Mouse (Mus musculus): Measurements from ENCODE around the gene Gm3327. TPM values are rescaled to one million over a fixed set of nuclear protein-coding genes. Genes with fewer than 3 reads are reported as not detected.

Gm3327 gene
- not detected for polyA plus RNA-seq (2014; fragmentation: Illumina TruSeq; extraction: RNeasy Lipid Tissue Mini Kit (QIAGEN cat#74804); ENCODE audit: low read depth, low replicate concordance)

GRCm38 (mm10) chr14:44123551-44123950 lies at the start of gene Gm3327:
Gm3327 (plus strand) TSS chr14:44123851.

DNA sequence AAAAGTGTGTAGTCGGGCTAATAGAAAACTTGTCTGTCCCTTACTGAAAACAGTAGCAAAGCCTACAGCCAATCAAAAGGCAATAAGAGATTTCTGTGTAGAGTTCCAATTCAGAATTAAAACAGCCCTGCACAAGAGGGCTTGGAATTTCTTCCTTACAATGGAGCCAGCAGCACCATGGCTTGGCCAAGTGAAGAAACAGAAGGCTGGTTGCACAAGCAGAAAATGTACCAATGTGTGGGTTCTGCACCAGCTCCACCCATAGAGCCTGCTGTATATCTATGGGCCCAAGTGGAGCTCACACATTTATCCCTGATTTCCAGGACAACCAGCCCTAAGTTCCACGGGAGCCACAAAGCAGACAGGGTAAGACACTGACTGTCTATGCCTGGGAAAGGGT lies 21.3 kb upstream of the Gm3327 start, which contains the start of gene Ear2:
Gene Ear2, plus strand, starts transcription at position 301 of the 400 bp plus-strand sequence.

Other genes with a start within 250 kb of the Gm3327 start
- gene Ear1, start 248.3 kb upstream of the Gm3327 start, polyA plus RNA-seq (2014; fragmentation: Illumina TruSeq; extraction: RNeasy Lipid Tissue Mini Kit (QIAGEN cat#74804); ENCODE audit: low read depth, low replicate concordance), result not detected
- not detected for gene Ear10, start 200.3 kb upstream of the Gm3327 start, polyA plus RNA-seq (2014; fragmentation: Illumina TruSeq; extraction: RNeasy Lipid Tissue Mini Kit (QIAGEN cat#74804); ENCODE audit: low read depth, low replicate concordance)
- 0.85 TPM for gene Gm8113, start 198.5 kb upstream of the Gm3327 start, polyA plus RNA-seq (2014; fragmentation: Illumina TruSeq; extraction: RNeasy Lipid Tissue Mini Kit (QIAGEN cat#74804); ENCODE audit: low read depth, low replicate concordance)
- gene Ang5, start 166.8 kb upstream of the Gm3327 start, polyA plus RNA-seq (2014; fragmentation: Illumina TruSeq; extraction: RNeasy Lipid Tissue Mini Kit (QIAGEN cat#74804); ENCODE audit: low read depth, low replicate concordance), result not detected
- gene Ang6, start 121.6 kb upstream of the Gm3327 start, polyA plus RNA-seq (2014; fragmentation: Illumina TruSeq; extraction: RNeasy Lipid Tissue Mini Kit (QIAGEN cat#74804); ENCODE audit: low read depth, low replicate concordance), result not detected
- 1.5 TPM for gene Ear2, start 21.2 kb upstream of the Gm3327 start, polyA plus RNA-seq (2014; fragmentation: Illumina TruSeq; extraction: RNeasy Lipid Tissue Mini Kit (QIAGEN cat#74804); ENCODE audit: low read depth, low replicate concordance)
- gene Gm8212, start 73.8 kb downstream of the Gm3327 start, polyA plus RNA-seq (2014; fragmentation: Illumina TruSeq; extraction: RNeasy Lipid Tissue Mini Kit (QIAGEN cat#74804); ENCODE audit: low read depth, low replicate concordance), result not detected
- not detected for gene 4930503E14Rik, start 89.4 kb downstream of the Gm3327 start, polyA plus RNA-seq (2014; fragmentation: Illumina TruSeq; extraction: RNeasy Lipid Tissue Mini Kit (QIAGEN cat#74804); ENCODE audit: low read depth, low replicate concordance)
- not detected for gene Gm8220, start 161.7 kb downstream of the Gm3327 start, polyA plus RNA-seq (2014; fragmentation: Illumina TruSeq; extraction: RNeasy Lipid Tissue Mini Kit (QIAGEN cat#74804); ENCODE audit: low read depth, low replicate concordance)
- not detected for gene Gm5930, start 214.7 kb downstream of the Gm3327 start, polyA plus RNA-seq (2014; fragmentation: Illumina TruSeq; extraction: RNeasy Lipid Tissue Mini Kit (QIAGEN cat#74804); ENCODE audit: low read depth, low replicate concordance)
- gene Gm8229, start 241.5 kb downstream of the Gm3327 start, polyA plus RNA-seq (2014; fragmentation: Illumina TruSeq; extraction: RNeasy Lipid Tissue Mini Kit (QIAGEN cat#74804); ENCODE audit: low read depth, low replicate concordance), result not detected

Data from kidney, adult 10 weeks (tissue).